In the genomic region with DNA sequence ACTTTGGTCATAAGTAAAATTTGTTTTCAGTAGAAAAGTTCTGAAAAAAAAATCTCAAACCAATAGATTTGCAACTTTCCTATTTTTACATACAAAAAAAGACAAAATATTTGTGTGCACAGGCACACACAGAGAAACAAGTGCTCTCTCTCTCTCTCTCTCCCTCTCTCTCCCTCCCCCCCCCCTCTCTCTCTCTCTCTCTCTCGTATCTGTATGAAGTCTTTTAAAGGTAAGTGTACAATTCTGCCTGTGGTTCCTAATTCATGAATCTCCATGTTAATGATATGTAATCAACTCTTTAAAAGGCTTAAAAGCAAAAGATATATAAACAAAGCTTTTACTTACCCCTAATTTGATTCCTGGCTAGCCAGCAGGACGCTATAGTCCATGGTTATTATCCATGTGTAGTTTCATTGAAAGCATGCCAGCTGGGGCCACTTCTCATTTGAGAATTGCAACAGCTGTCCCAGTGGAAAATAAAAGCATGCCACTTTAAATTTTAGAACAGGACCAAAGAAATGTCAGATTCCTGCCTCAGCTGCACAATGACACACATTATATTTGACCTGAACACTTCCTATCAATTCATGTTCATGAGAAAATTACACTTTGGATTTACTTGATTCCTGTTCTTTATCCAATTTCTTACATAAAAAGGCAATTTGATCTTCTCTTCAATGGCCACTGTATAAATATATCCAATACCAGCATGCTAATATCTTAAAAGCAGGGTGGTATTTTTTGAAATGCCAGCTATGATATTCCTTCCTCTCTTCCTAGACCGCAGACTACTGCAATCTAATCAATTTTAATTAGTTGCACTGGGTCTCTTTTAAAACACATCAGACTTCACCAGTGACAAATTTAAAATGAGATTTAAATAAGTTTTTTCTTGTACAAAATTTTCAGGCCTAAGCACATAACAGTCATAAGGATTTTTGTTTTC, we compare ENCODE assay signal across 17 mouse cellular contexts.
DNase-seq lines count a peak whose midpoint lies in the region; ATAC-seq and TF ChIP-seq lines count a peak whose summit lies in the region.
"Had no signal": no experiment of that assay in that cellular context is flagged by ENCODE, and none has a peak within 500 bp of the region (broad histone marks: within the 10 kb centered on the region; RNA-seq: fewer than 3 reads in every experiment).

No protein-coding gene starts in this region.

- peak; percentile 19 for DNase-seq in left cerebral cortex, postnatal 4 days
- DNase-seq in left cerebral cortex, postnatal 25 days (ENCODE audit: low spot score in 2 of 2), result no peak
- peak; percentile 84 for DNase-seq in brain, embryonic 14.5 days (ENCODE audit: low read depth)
- peak; percentile 77 for DNase-seq in embryonic facial prominence, embryonic 14.5 days (ENCODE audit: low spot score)
- peak; percentile 20 for DNase-seq in hindbrain, postnatal 0 days (ENCODE audit: low spot score)
- DNase-seq in kidney, adult 2 months, result no peak
- DNase-seq in kidney, postnatal 25 days, result no peak
- DNase-seq: cerebellum, adult 8-10 months; gastrocnemius, adult 2 months; heart, adult 2 months; heart, postnatal 10 days had no signal

- TF ChIP-seq POLR2A in brain, embryonic 14.5 days (IDR thresholded peaks at IDR 0.05; ENCODE audit: borderline replicate concordance, extremely low read depth, insufficient read depth, insufficient read length, poor library complexity, severe bottlenecking), result no peak
- no peak for TF ChIP-seq POLR2A in kidney, adult 2 months (IDR thresholded peaks at IDR 0.05; ENCODE audit: low read depth, low read length)

- intact Hi-C loops in left cerebral cortex, postnatal 4 days (cut with DNase I), result no loop called here
- intact Hi-C loops in left cerebral cortex, postnatal 25 days (cut with DNase I), result no loop called here

- H3K36me3 ChIP-seq in embryonic facial prominence, embryonic 14.5 days (ENCODE audit: control insufficient read depth, insufficient read depth, low read length), result no peaks in the 10 kb centered on the region
- H3K36me3 ChIP-seq in hindbrain, postnatal 0 days (ENCODE audit: insufficient read depth, low read length), result no peaks in the 10 kb centered on the region
- H3K36me3 ChIP-seq in kidney, adult 2 months (ENCODE audit: control insufficient read depth, insufficient read depth, low read length), result no peaks in the 10 kb centered on the region
- H3K36me3 ChIP-seq: G1E; liver, embryonic 12.5 days; neural tube, embryonic 13.5 days had no signal

- H3K4me2 ChIP-seq in embryonic facial prominence, embryonic 14.5 days (ENCODE audit: low read depth, low read length), result no peak overlapping the region
- H3K4me2 ChIP-seq in hindbrain, postnatal 0 days (ENCODE audit: low read depth, low read length), result no peak overlapping the region
- H3K4me2 ChIP-seq: liver, embryonic 12.5 days; neural tube, embryonic 13.5 days had no signal

- ATAC-seq in embryonic facial prominence, embryonic 14.5 days (ENCODE audit: low read depth), result no peak
- no peak for ATAC-seq in hindbrain, postnatal 0 days
- ATAC-seq: liver, embryonic 12.5 days had no signal

- no peak overlapping the region for H3K4me3 ChIP-seq in embryonic facial prominence, embryonic 14.5 days (ENCODE audit: low read depth, low read length)
- H3K4me3 ChIP-seq in hindbrain, postnatal 0 days (ENCODE audit: low read length), result no peak overlapping the region
- no peak overlapping the region for H3K4me3 ChIP-seq in kidney, adult 2 months (ENCODE audit: insufficient read depth, low read depth, low read length)
- H3K4me3 ChIP-seq: gastrocnemius, adult 2 months; heart, adult 2 months; layer of hippocampus, adult 2 months; left cerebral cortex, adult 2 months; liver, embryonic 12.5 days; megakaryocyte, embryonic 14.5 days; neural tube, embryonic 13.5 days had no signal

- H3K9me3 ChIP-seq in embryonic facial prominence, embryonic 14.5 days (ENCODE audit: control insufficient read depth, low read length), result no peaks in the 10 kb centered on the region
- no peaks in the 10 kb centered on the region for H3K9me3 ChIP-seq in hindbrain, postnatal 0 days (ENCODE audit: low read length)
- H3K9me3 ChIP-seq: G1E; liver, embryonic 12.5 days; megakaryocyte, embryonic 14.5 days; neural tube, embryonic 13.5 days had no signal

- no peak for TF ChIP-seq CTCF in brain, embryonic 14.5 days (IDR thresholded peaks at IDR 0.05; ENCODE audit: borderline replicate concordance, extremely low read depth, insufficient read depth, insufficient read length)
- TF ChIP-seq CTCF in hindbrain, postnatal 0 days (IDR thresholded peaks at IDR 0.05; ENCODE audit: low read depth), result no peak
- TF ChIP-seq CTCF in kidney, adult 2 months (conservative IDR thresholded peaks at IDR 0.05; ENCODE audit: insufficient read depth, insufficient read length, low read depth, low read length), result no peak

- no peak overlapping the region for H3K9ac ChIP-seq in embryonic facial prominence, embryonic 14.5 days (ENCODE audit: low read depth, low read length)
- H3K9ac ChIP-seq in hindbrain, postnatal 0 days (replicated peaks; ENCODE audit: low read length), result no peak overlapping the region
- H3K9ac ChIP-seq: liver, embryonic 12.5 days; neural tube, embryonic 13.5 days had no signal

- no peak overlapping the region for H3K27ac ChIP-seq in embryonic facial prominence, embryonic 14.5 days (replicated peaks; ENCODE audit: low read depth, low read length)
- H3K27ac ChIP-seq in hindbrain, postnatal 0 days, result no peak overlapping the region
- no peak overlapping the region for H3K27ac ChIP-seq in kidney, adult 2 months (ENCODE audit: insufficient read depth, low read depth, low read length)
- H3K27ac ChIP-seq: gastrocnemius, adult 2 months; heart, adult 2 months; layer of hippocampus, adult 2 months; left cerebral cortex, adult 2 months; liver, embryonic 12.5 days; neural tube, embryonic 13.5 days had no signal

- H3K4me1 ChIP-seq in embryonic facial prominence, embryonic 14.5 days (ENCODE audit: control insufficient read depth, insufficient read depth, low read length), result no peaks in the 10 kb centered on the region
- H3K4me1 ChIP-seq in hindbrain, postnatal 0 days (ENCODE audit: insufficient read depth, low read length), result no peaks in the 10 kb centered on the region
- no peaks in the 10 kb centered on the region for H3K4me1 ChIP-seq in kidney, adult 2 months (ENCODE audit: control insufficient read depth, insufficient read depth, low read length)
- H3K4me1 ChIP-seq: liver, embryonic 12.5 days; megakaryocyte, embryonic 14.5 days; neural tube, embryonic 13.5 days had no signal

- 38% methylated on average over 3 of the region's 3 CpGs for WGBS in embryonic facial prominence, embryonic 14.5 days
- 27% methylated on average over 3 of the region's 3 CpGs for WGBS in hindbrain, postnatal 0 days
- WGBS in kidney, adult 2 months, result 63% methylated on average over 3 of the region's 3 CpGs

- no peaks in the 10 kb centered on the region for H3K27me3 ChIP-seq in embryonic facial prominence, embryonic 14.5 days (replicated peaks; ENCODE audit: control insufficient read depth, insufficient read depth, low read length)
- H3K27me3 ChIP-seq in hindbrain, postnatal 0 days (ENCODE audit: insufficient read depth, low read length), result no peaks in the 10 kb centered on the region
- no peaks in the 10 kb centered on the region for H3K27me3 ChIP-seq in kidney, adult 2 months (replicated peaks; ENCODE audit: control insufficient read depth, insufficient read depth, low read length)
- H3K27me3 ChIP-seq: liver, embryonic 12.5 days; megakaryocyte, embryonic 14.5 days; neural tube, embryonic 13.5 days had no signal

Comparison
In these comparisons a context has a peak if more than half of its experiments do, and no peak if none do; other contexts are left out.
1. DNase-seq: peak in left cerebral cortex, postnatal 4 days (single experiment), brain, embryonic 14.5 days (single experiment), embryonic facial prominence, embryonic 14.5 days (single experiment) and hindbrain, postnatal 0 days (single experiment); none in left cerebral cortex, postnatal 25 days (0 of 2), kidney, adult 2 months (single experiment) and kidney, postnatal 25 days (0 of 2).